Mouse (Mus musculus) right cerebral cortex, postnatal 36 days (tissue): ENCODE data around the gene Rps28.

Source experiments
- DNase-seq, 2 experiments: peaks; one replicate each; pipeline ENCODE4 v3.0.0; 2022; ENCODE audit warnings: low spot score in 2 of 2, mixed read lengths in 1 of 2

Gene Rps28

DNA sequence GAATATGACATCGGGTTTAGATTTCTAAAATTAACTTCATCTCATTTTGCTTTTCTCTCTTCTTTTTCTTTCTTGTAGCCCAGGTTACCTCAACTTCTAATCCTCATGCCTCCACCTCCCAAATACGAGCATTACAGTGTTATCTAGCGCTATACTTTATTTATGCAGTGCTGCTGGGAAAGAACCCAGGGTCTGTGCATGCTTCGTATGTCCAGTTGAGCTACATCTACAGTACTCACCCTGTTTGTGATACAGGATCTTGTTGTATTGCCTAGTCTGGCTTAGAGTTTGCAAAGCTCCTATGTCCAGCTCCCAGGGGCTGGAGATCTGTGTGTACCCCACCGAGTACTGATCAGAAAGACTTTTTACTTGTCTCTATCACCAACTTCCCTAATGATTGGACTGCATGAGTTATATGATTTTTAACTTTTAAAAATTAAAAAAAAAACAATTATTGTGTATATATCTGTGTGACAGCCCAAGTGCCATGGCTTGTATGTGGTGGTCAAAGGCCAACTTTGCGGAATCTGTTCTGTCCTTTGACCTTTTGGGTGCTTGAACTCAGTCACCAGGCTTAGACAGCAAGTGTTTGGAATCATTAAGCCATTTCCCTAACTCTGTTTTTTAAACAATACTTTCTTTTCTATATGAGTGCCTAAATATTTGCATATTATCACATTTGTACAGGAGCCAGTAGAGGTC lies 50.3 kb downstream of the Rps28 start:
- DNase-seq: no peak

DNA sequence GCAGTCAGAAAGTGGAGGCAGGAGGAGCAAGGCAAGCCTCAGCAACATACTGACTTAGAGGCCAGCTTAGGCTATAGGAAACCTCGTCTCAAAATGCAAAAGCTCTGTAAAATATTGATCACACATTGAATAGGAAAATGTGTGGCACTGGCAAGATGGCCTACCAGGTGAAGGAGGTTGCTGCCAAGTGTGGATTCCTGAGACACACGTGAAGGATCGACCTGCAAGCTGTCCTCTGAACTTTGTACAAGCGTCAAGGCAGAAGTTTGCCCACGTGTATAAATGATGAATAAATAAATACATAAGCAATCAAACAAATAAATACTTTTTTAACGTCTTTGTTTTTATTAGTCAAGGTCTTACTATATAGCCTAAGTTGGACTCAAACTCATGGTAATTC lies 50.9 kb downstream of the Rps28 start:
- no peak for DNase-seq

DNA sequence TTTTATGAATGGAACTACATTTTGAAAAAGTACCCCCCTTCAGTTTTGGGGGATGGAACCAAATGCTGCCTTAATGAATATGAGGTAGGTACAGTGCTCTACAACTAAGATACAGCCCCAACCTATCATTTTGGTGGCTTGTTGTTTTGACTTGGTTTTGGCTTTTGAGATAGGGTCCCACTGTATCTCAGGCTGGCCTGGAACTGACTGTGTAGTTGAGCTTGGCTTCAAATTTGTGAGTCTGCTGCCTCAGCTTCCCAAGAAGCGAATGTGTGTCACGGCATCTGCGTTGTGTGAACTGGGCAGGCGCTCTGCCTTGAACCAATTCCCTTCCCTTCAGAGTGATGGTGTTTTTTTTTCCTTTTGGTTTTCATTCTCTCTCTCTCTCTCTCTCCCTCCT lies 52.7 kb downstream of the Rps28 start:
- DNase-seq: no peak
